Comparison of ENCODE assay signal across 26 mouse cellular contexts in the genomic region with DNA sequence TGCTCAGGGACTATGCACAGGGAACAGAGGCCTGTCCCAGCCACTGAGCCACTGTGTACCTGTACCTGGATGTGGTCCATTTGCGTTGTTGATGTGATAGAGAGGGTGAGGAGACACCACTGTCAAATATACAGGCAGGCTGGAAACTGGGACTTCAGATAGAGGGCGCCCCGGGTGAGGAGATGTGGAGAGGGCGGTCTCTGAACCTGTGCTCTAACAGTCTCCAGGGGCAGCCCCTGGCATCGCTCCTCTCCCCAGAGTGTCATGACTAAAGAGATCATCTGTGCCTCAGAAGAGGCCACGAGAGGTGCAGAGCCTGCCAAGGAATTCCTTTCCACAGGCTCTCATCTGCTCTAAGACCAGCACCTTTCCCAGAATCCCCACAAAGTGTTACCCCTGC. TPM values are rescaled to one million over a fixed set of nuclear protein-coding genes. Genes with fewer than 3 reads are reported as not detected.
A peak's percentile ranks its signal among the peaks of the same experiment; 100 is the strongest.
DNase-seq lines count a peak whose midpoint lies in the region; ATAC-seq and TF ChIP-seq lines count a peak whose summit lies in the region.
"Had no signal": no experiment of that assay in that cellular context is flagged by ENCODE, and none has a peak within 500 bp of the region (broad histone marks: within the 10 kb centered on the region; RNA-seq: fewer than 3 reads in every experiment).

No protein-coding gene starts in this region.

- peaks cover 4% of the 10 kb centered on the region; the same call in 1 of the 2 replicates for H3K4me1 ChIP-seq in midbrain, embryonic 15.5 days
- no peaks in the 10 kb centered on the region for H3K4me1 ChIP-seq in midbrain, embryonic 11.5 days (ENCODE audit: control insufficient read depth, insufficient read depth, low read length)
- H3K4me1 ChIP-seq in CH12.LX (ENCODE audit: control insufficient read depth in 1 of 2, insufficient read depth in 2 of 2) = peaks cover 24 to 50% of the 10 kb centered on the region in 2 experiments
- H3K4me1 ChIP-seq: embryonic facial prominence, embryonic 15.5 days; limb, embryonic 15.5 days had no signal

- in situ Hi-C loops in CH12.LX (cut with MboI; ENCODE audit: low pct_ligation_motif_present, low pct_unique_long_range_greater_than_20kb, low sequenced_read_pairs) = loop anchor here (25.0 kb wide), 1 partner anchor 179 kb away; the partner anchor contains the start of gene Treml2

- H3K27me3 ChIP-seq in midbrain, embryonic 15.5 days (replicated peaks) = no peaks in the 10 kb centered on the region
- no peaks in the 10 kb centered on the region for H3K27me3 ChIP-seq in midbrain, embryonic 11.5 days (ENCODE audit: control insufficient read depth, insufficient read depth, low read length)
- H3K27me3 ChIP-seq in CH12.LX (replicated peaks) = no peaks in the 10 kb centered on the region
- H3K27me3 ChIP-seq: embryonic facial prominence, embryonic 15.5 days; limb, embryonic 15.5 days had no signal

- peak in 1 of 2 experiments; percentile 75; a peak in 2 of 4 replicates for TF ChIP-seq CTCF in CH12.LX (conservative IDR thresholded peaks at IDR 0.05 in 1 of 2, IDR thresholded peaks at IDR 0.05 in 1 of 2; ENCODE audit: low read depth in 2 of 2, low read length in 2 of 2)

- no peak overlapping the region for H3K4me2 ChIP-seq in midbrain, embryonic 15.5 days
- no peak overlapping the region for H3K4me2 ChIP-seq in midbrain, embryonic 11.5 days
- peak overlapping the region; percentile 48 for H3K4me2 ChIP-seq in CH12.LX (ENCODE audit: insufficient read depth, low read depth, poor library complexity, severe bottlenecking)
- H3K4me2 ChIP-seq: embryonic facial prominence, embryonic 15.5 days; heart, embryonic 11.5 days; limb, embryonic 15.5 days had no signal

- H3K4me3 ChIP-seq in midbrain, embryonic 15.5 days = no peak overlapping the region
- no peak overlapping the region for H3K4me3 ChIP-seq in midbrain, embryonic 11.5 days (ENCODE audit: low read depth, low read length)
- H3K4me3 ChIP-seq in CH12.LX (replicated peaks in 1 of 3; ENCODE audit: low read depth in 2 of 3, low read length in 2 of 3, poor library complexity in 1 of 3) = peak overlapping the region in 1 of 3 experiments; percentile 45
- H3K4me3 ChIP-seq: embryonic facial prominence, embryonic 15.5 days; limb, embryonic 15.5 days; midbrain, embryonic 10.5 days had no signal

- TF ChIP-seq POLR2A in CH12.LX (IDR thresholded peaks at IDR 0.05; ENCODE audit: low read depth, low read length) = peak; percentile 46; the same call in 1 of the 2 replicates

- intact Hi-C loops in heart, postnatal 36 days (cut with DNase I) = no loop called here

- TF ChIP-seq RAD21 in CH12.LX (IDR thresholded peaks at IDR 0.05; ENCODE audit: low read depth, low read length) = peak; percentile 69

- no peak overlapping the region for H3K9ac ChIP-seq in midbrain, embryonic 15.5 days
- no peak overlapping the region for H3K9ac ChIP-seq in midbrain, embryonic 11.5 days (ENCODE audit: low read length)
- peak overlapping the region; percentile 76 for H3K9ac ChIP-seq in CH12.LX (ENCODE audit: insufficient read depth, low read depth)
- H3K9ac ChIP-seq: embryonic facial prominence, embryonic 15.5 days; limb, embryonic 15.5 days had no signal

- TF ChIP-seq EP300 in CH12.LX (IDR thresholded peaks at IDR 0.05; ENCODE audit: low read length) = peak; percentile 61; the same call in 1 of the 2 replicates

- dilution Hi-C loops in CH12.LX (cut with MboI; ENCODE audit: extremely low pct_ligation_motif_present, extremely low pct_unique_long_range_greater_than_20kb, low sequenced_read_pairs) = no loop called here

- H3K79me2 ChIP-seq in CH12.LX (replicated peaks; ENCODE audit: control insufficient read depth, extremely low read depth, insufficient read depth, poor library complexity, severe bottlenecking) = no peaks in the 10 kb centered on the region

- ATAC-seq in cerebellum, adult (ENCODE audit: insufficient number of reproducible peaks, low FRiP score, low TSS enrichment) = no peak
- no peak for ATAC-seq in midbrain, embryonic 15.5 days (replicated peaks)
- ATAC-seq in midbrain, embryonic 11.5 days (ENCODE audit: low FRiP score) = no peak
- ATAC-seq in neutrophil, adult 5-6 weeks (ENCODE audit: extremely low read depth, insufficient number of reproducible peaks, low FRiP score, poor library complexity, severe bottlenecking) = peak; percentile 30; the same call in 1 of the 2 replicates
- ATAC-seq: hindbrain, embryonic 16.5 days had no signal

- H3K9me3 ChIP-seq in midbrain, embryonic 15.5 days = no peaks in the 10 kb centered on the region
- H3K9me3 ChIP-seq in midbrain, embryonic 11.5 days (ENCODE audit: control insufficient read depth, low read length) = no peaks in the 10 kb centered on the region
- H3K9me3 ChIP-seq in CH12.LX (replicated peaks; ENCODE audit: low read length) = peaks cover 8% of the 10 kb centered on the region
- H3K9me3 ChIP-seq: embryonic facial prominence, embryonic 15.5 days; limb, embryonic 15.5 days had no signal

- H3K27ac ChIP-seq in midbrain, embryonic 15.5 days = 0 out of 2 replicates have a peak overlapping the region, but pooled peaks have one; percentile 20
- no peak overlapping the region for H3K27ac ChIP-seq in midbrain, embryonic 11.5 days (ENCODE audit: low read depth, low read length)
- peak overlapping the region; percentile 99 for H3K27ac ChIP-seq in CH12.LX (ENCODE audit: insufficient read depth, low read depth)
- H3K27ac ChIP-seq: embryonic facial prominence, embryonic 15.5 days; limb, embryonic 15.5 days; midbrain, embryonic 10.5 days had no signal

- WGBS in midbrain, embryonic 15.5 days = 54% methylated on average over 6 of the region's 6 CpGs
- 46% methylated on average over 6 of the region's 6 CpGs for WGBS in midbrain, embryonic 11.5 days

- no peaks in the 10 kb centered on the region for H3K36me3 ChIP-seq in midbrain, embryonic 15.5 days (replicated peaks)
- no peaks in the 10 kb centered on the region for H3K36me3 ChIP-seq in midbrain, embryonic 11.5 days (ENCODE audit: control insufficient read depth, insufficient read depth, low read length)
- peaks cover 0 to 3% of the 10 kb centered on the region in 2 experiments for H3K36me3 ChIP-seq in CH12.LX (replicated peaks in 1 of 2; ENCODE audit: control insufficient read depth in 1 of 2, insufficient read depth in 1 of 2, low read length in 1 of 2)
- H3K36me3 ChIP-seq: embryonic facial prominence, embryonic 15.5 days; limb, embryonic 15.5 days; midbrain, embryonic 10.5 days had no signal

- DNase-seq in cerebellum, postnatal 10 days = peak; percentile 26 to 51
- DNase-seq in midbrain, embryonic 11.5 days (ENCODE audit: low spot score, missing footprints) = no peak
- peak; percentile 94 for DNase-seq in CH12.LX (ENCODE audit: extremely low read depth)
- DNase-seq in embryo, embryonic 9.5 days (ENCODE audit: extremely low spot score) = no peak
- DNase-seq in heart, postnatal 36 days = no peak
- DNase-seq: cerebellum, adult 9-10 months; kidney, adult 11 months; kidney, postnatal 25 days; lung, adult 18-20 months; lung, postnatal 4 days; right cerebral cortex, adult 18-20 months had no signal

TF ChIP-seq in CH12.LX, 34 proteins besides CTCF, POLR2A, EP300 and RAD21 (continues in another document):
- TF ChIP-seq NELFE (IDR thresholded peaks at IDR 0.05; ENCODE audit: low read depth, low read length) = peak; percentile 33; the same call in 1 of the 2 replicates
- TF ChIP-seq MAZ (IDR thresholded peaks at IDR 0.05; ENCODE audit: low read depth, low read length) = 0 out of 2 replicates have a peak, but pooled peaks have one; percentile 44
- TF ChIP-seq MYC (IDR thresholded peaks at IDR 0.05; ENCODE audit: low read depth, low read length) = peak; percentile 8; the same call in 1 of the 2 replicates
- peak; percentile 72; the same call in 1 of the 2 replicates for TF ChIP-seq IRF4 (IDR thresholded peaks at IDR 0.05; ENCODE audit: low read depth, low read length)
- TF ChIP-seq ZNF384 (IDR thresholded peaks at IDR 0.05; ENCODE audit: low read depth, low read length) = no peak
- peak; percentile 44; the same call in 1 of the 2 replicates for TF ChIP-seq BHLHE40 (IDR thresholded peaks at IDR 0.05; ENCODE audit: low read depth, low read length)
- no peak for TF ChIP-seq CHD2 (IDR thresholded peaks at IDR 0.05; ENCODE audit: low read length)
- no peak for TF ChIP-seq ZKSCAN1 (IDR thresholded peaks at IDR 0.05; ENCODE audit: borderline replicate concordance, low read depth, low read length)
- TF ChIP-seq SMC3 (IDR thresholded peaks at IDR 0.05; ENCODE audit: low read depth, low read length) = peak; percentile 58
- TF ChIP-seq PAX5 (IDR thresholded peaks at IDR 0.05; ENCODE audit: low read length) = no peak
- peak; percentile 31; the same call in 1 of the 2 replicates for TF ChIP-seq JUND (conservative IDR thresholded peaks at IDR 0.05; ENCODE audit: low read depth, low read length)
- TF ChIP-seq RCOR1 (conservative IDR thresholded peaks at IDR 0.05; ENCODE audit: low read depth, low read length) = no peak
- TF ChIP-seq KAT2A (IDR thresholded peaks at IDR 0.05; ENCODE audit: insufficient replicate concordance, low read length) = no peak
- TF ChIP-seq CHD1 (IDR thresholded peaks at IDR 0.05; ENCODE audit: low read depth, low read length) = no peak

RNA-seq across cellular contexts. Expression of gene 1700067P10Rik, which starts 18.7 kb away (rescaled TPM):
- polyA plus RNA-seq in midbrain, embryonic 15.5 days (2015; fragmentation: Nextera tagmentation; extraction: Ambion mirVana) = 0.22 TPM in 1 of 2 replicates, not detected in the other
- polyA plus RNA-seq in midbrain, embryonic 11.5 days (2014; fragmentation: Nextera tagmentation; extraction: Ambion mirVana) = not detected in 2 replicates
- not detected in 2 replicates for total RNA-seq in CH12.LX (2012; rRNA removed)
- not detected in 2 replicates for total RNA-seq in CH12.LX (2014; rRNA removed)
- polyA plus RNA-seq in CH12.LX (2012; ENCODE audit: insufficient read length, low read depth) = not detected in 2 replicates
- not detected in 2 replicates for total RNA-seq in neutrophil, adult 5-6 weeks (2017)
- total RNA-seq in heart, postnatal 36 days (2021) = not detected
- total RNA-seq: adrenal gland, adult 18-20 months; ES-E14; gastrocnemius, postnatal 4 days; heart, postnatal 25 days; layer of hippocampus, postnatal 14 days; left cerebral cortex, postnatal 14 days had no signal
- polyA plus RNA-seq: embryonic facial prominence, embryonic 15.5 days; forebrain, embryonic 11.5 days; heart, embryonic 11.5 days; limb, embryonic 15.5 days; midbrain, embryonic 10.5 days had no signal

RNA-seq across cellular contexts. Expression of gene 9830107B12Rik, which starts 38.2 kb away (rescaled TPM):
- polyA plus RNA-seq in midbrain, embryonic 15.5 days (2015; fragmentation: Nextera tagmentation; extraction: Ambion mirVana) = not detected in 2 replicates
- not detected in 2 replicates for polyA plus RNA-seq in midbrain, embryonic 11.5 days (2014; fragmentation: Nextera tagmentation; extraction: Ambion mirVana)
- not detected in 2 replicates for total RNA-seq in CH12.LX (2012; rRNA removed)
- not detected in 2 replicates for total RNA-seq in CH12.LX (2014; rRNA removed)
- polyA plus RNA-seq in CH12.LX (2012; ENCODE audit: insufficient read length, low read depth) = not detected in 2 replicates
- total RNA-seq in neutrophil, adult 5-6 weeks (2017) = 31.7 and 33.5 TPM in 2 replicates
- total RNA-seq in heart, postnatal 36 days (2021) = under 1 TPM in 1 of 2 experiments, not detected in 1; 0.17 TPM
- total RNA-seq: adrenal gland, adult 18-20 months; ES-E14; heart, postnatal 25 days; layer of hippocampus, postnatal 14 days; left cerebral cortex, postnatal 14 days had no signal
- polyA plus RNA-seq: embryonic facial prominence, embryonic 15.5 days; forebrain, embryonic 11.5 days; heart, embryonic 11.5 days; hindbrain, embryonic 16.5 days; limb, embryonic 15.5 days; midbrain, embryonic 10.5 days had no signal

RNA-seq across cellular contexts. Expression of gene A530064D06Rik, which starts 59.2 kb away (rescaled TPM):
- polyA plus RNA-seq in midbrain, embryonic 15.5 days (2015; fragmentation: Nextera tagmentation; extraction: Ambion mirVana) = not detected in 2 replicates
- polyA plus RNA-seq in midbrain, embryonic 11.5 days (2014; fragmentation: Nextera tagmentation; extraction: Ambion mirVana) = not detected in 2 replicates
- total RNA-seq in CH12.LX (2012; rRNA removed) (not detected in 2 replicates), CH12.LX (2014; rRNA removed) (0.15 and 0.20 TPM in 2 replicates)
- polyA plus RNA-seq in CH12.LX (2012; ENCODE audit: insufficient read length, low read depth) = 0.60 and 0.68 TPM in 2 replicates
- 129 and 143 TPM in 2 replicates for total RNA-seq in neutrophil, adult 5-6 weeks (2017)
- not detected for total RNA-seq in heart, postnatal 36 days (2021)
- total RNA-seq: ES-E14; heart, postnatal 25 days; layer of hippocampus, postnatal 14 days; left cerebral cortex, postnatal 14 days had no signal
- polyA plus RNA-seq: embryonic facial prominence, embryonic 15.5 days; forebrain, embryonic 11.5 days; heart, embryonic 11.5 days; hindbrain, embryonic 16.5 days; midbrain, embryonic 10.5 days had no signal

Comparison
In these comparisons a context has a peak if more than half of its experiments do, and no peak if none do; other contexts are left out.
1. DNase-seq: peak in cerebellum, postnatal 10 days (2 of 2) and CH12.LX (single experiment); none in midbrain, embryonic 11.5 days (single experiment), embryo, embryonic 9.5 days (single experiment) and heart, postnatal 36 days (0 of 2).
2. RNA of gene 9830107B12Rik, which starts 38.2 kb away (total RNA-seq): 31.7 to 33.5 TPM in neutrophil, adult 5-6 weeks; 0.17 TPM in heart, postnatal 36 days and not detected in CH12.LX; every median in the first group is over 10 times any median in the second.
3. RNA of gene A530064D06Rik, which starts 59.2 kb away (total RNA-seq): 129 to 143 TPM in neutrophil, adult 5-6 weeks; 0.15 to 0.20 TPM in CH12.LX and not detected in heart, postnatal 36 days; every median in the first group is over 100 times any median in the second.